Mouse (Mus musculus) MEL (cell line): ENCODE data around the gene Lhfp.

Experiments used
- CTCF ChIP-seq, 3 experiments: IDR thresholded peaks in 2 of 3; conservative IDR thresholded peaks in 1 of 3; 2 replicates each; pipeline ENCODE4 v1.5.1; 2011 to 2012; ENCODE audit warnings: low read length in 3 of 3, low read depth in 2 of 3, mild to moderate bottlenecking in 2 of 3, improper control_type of control experiment in 1 of 3, inconsistent platforms in 1 of 3, mixed read lengths in 1 of 3, moderate library complexity in 1 of 3; ENCODE audit not compliant: control insufficient read depth in 1 of 3, insufficient read depth in 1 of 3, poor library complexity in 1 of 3, severe bottlenecking in 1 of 3
- EP300 ChIP-seq, 2 experiments: IDR thresholded peaks; 2 replicates each; pipeline ENCODE4 v1.6.1; 2011; ENCODE audit warnings: improper control_type of control experiment in 2 of 2, low read length in 2 of 2, low read depth in 1 of 2, mild to moderate bottlenecking in 1 of 2
- MAZ ChIP-seq: IDR thresholded peaks from 2 replicates; pipeline ENCODE4 v1.6.1; 2012; ENCODE audit warnings: low read depth, mild to moderate bottlenecking, inconsistent platforms, low read length, improper control_type of control experiment
- TCF12 ChIP-seq: IDR thresholded peaks from 2 replicates; pipeline ENCODE4 v1.6.1; 2014; ENCODE audit warnings: low read depth, mild to moderate bottlenecking, inconsistent platforms, low read length, improper control_type of control experiment, moderate library complexity
- ZKSCAN1 ChIP-seq: IDR thresholded peaks from 2 replicates; pipeline ENCODE4 v1.6.1; 2012; ENCODE audit warnings: low read depth, mild to moderate bottlenecking, inconsistent platforms, low read length, improper control_type of control experiment, moderate library complexity

DNA sequence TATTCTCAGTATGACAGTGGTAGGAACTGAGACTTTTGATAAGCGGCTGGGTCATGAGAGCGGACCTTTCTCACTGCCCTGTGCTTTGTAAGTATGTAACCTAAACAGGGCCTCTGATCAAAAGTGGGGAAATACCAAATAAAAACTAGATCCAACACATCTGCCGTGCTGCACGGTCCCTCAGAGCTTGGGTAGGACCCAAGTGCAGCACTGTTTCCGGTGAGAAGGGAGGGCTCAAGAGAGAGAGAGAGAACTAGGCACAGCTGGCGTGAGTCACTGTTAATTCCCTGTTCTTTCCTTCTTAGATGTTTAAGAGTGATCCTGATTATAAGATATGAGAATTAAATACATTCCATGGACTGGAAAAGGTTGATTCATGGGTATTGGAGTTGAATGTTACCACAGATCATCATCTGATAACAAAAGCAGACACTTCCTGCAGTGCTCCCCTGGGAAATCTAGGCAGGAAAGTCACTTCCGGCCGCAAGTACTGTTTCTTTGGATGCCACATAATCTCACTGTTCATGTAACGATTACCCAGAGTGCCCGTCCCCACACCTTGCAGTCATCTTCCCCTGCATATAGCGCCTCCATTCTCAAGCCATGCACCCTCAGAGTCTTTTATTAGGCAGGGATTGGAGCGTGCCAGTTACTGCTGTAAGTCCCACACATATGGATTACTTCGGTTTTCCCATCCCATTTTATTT lies 243.3 kb downstream of the Lhfp start:
- TF ChIP-seq MAZ: no peak
- no peak for TF ChIP-seq TCF12
- TF ChIP-seq CTCF (IDR thresholded peaks at IDR 0.05 in 2 of 3, conservative IDR thresholded peaks at IDR 0.05 in 1 of 3; ENCODE audit: control insufficient read depth in 1 of 3, insufficient read depth in 1 of 3, low read depth in 2 of 3, low read length in 3 of 3, poor library complexity in 1 of 3, severe bottlenecking in 1 of 3): no peak
- no peak for TF ChIP-seq ZKSCAN1
- TF ChIP-seq EP300 (IDR thresholded peaks at IDR 0.05; ENCODE audit: low read depth in 1 of 2, low read length in 2 of 2): no peak
